Mouse (Mus musculus) ES-Bruce4 (cell line): ENCODE data around the gene Ap1b1.

Source experiments
- CTCF ChIP-seq: IDR thresholded peaks from one replicate; pipeline ENCODE4 v1.8.1; 2011; ENCODE audit warnings: low read depth, low read length
- EP300 ChIP-seq: IDR thresholded peaks from 2 replicates; pipeline ENCODE4 v1.6.1; 2011; ENCODE audit warnings: low read depth, low read length; ENCODE audit not compliant: insufficient read depth
- POLR2A ChIP-seq: IDR thresholded peaks from one replicate; pipeline ENCODE4 v1.8.1; 2011; ENCODE audit warnings: low read length; ENCODE audit not compliant: insufficient read depth

GRCm38 (mm10) chr11:4947813-4948174 is 38.8 kb upstream of the Ap1b1 start, which contains the start of gene Nefh:
- no peak for TF ChIP-seq CTCF
- no peak for TF ChIP-seq POLR2A
- TF ChIP-seq EP300: no peak
